Mouse (Mus musculus): Measurements from ENCODE around the gene Cnot1. TPM values are rescaled to one million over a fixed set of nuclear protein-coding genes. Genes with fewer than 3 reads are reported as not detected.

Gene Cnot1
- total and polyA plus RNA-seq, 3 experiments = 142 to 182 (median 146) TPM

DNA sequence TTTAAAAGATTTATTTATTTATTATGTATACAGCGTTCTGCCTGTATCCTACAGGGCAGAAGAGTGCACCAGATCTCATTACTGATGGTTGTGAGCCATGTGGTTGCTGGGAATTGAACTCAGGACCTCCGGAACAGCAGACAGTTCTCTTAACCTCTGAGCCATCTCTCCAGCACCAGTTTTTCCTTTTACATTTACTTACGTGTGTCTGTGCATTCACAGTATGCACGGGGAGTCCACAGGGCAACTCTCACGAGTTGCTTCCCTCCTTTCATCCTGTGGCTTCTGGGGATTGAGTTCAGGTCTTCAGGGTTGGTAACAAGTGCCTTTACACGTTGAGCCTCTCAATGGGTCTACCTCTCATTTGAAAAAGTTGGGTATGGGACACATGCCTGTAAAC lies 46.9 kb upstream of the Cnot1 start:
- peaks cover 3% of the 10 kb centered on the region; the same call in 1 of the 2 replicates for H3K79me2 ChIP-seq (replicated peaks; ENCODE audit: control insufficient read depth, extremely low read depth, insufficient read depth, poor library complexity, severe bottlenecking)
- no peaks in the 10 kb centered on the region for H3K9me3 ChIP-seq (replicated peaks; ENCODE audit: low read length)
- no peaks in the 10 kb centered on the region for H3K27me3 ChIP-seq (replicated peaks)
- H3K4me1 ChIP-seq (ENCODE audit: control insufficient read depth in 1 of 2, insufficient read depth in 2 of 2) = peaks cover 8 to 19% of the 10 kb centered on the region in 2 experiments
- peaks cover 8 to 13% of the 10 kb centered on the region in 2 experiments for H3K36me3 ChIP-seq (replicated peaks in 1 of 2; ENCODE audit: control insufficient read depth in 1 of 2, insufficient read depth in 1 of 2, low read length in 1 of 2)
- H3K27ac ChIP-seq (ENCODE audit: insufficient read depth, low read depth) = no peak overlapping the region
- no peak overlapping the region for H3K4me3 ChIP-seq (replicated peaks in 1 of 3; ENCODE audit: low read depth in 2 of 3, low read length in 2 of 3, poor library complexity in 1 of 3)
- in situ Hi-C loops (cut with MboI; ENCODE audit: low pct_ligation_motif_present, low pct_unique_long_range_greater_than_20kb, low sequenced_read_pairs) (no loop called here), dilution Hi-C loops (cut with MboI; ENCODE audit: extremely low pct_ligation_motif_present, extremely low pct_unique_long_range_greater_than_20kb, low sequenced_read_pairs) (no loop called here)
- peak; percentile 75; the same call in 1 of the 2 replicates for TF ChIP-seq TBP (conservative IDR thresholded peaks at IDR 0.05; ENCODE audit: low read depth, low read length)
- TF ChIP-seq CHD1 (IDR thresholded peaks at IDR 0.05; ENCODE audit: low read depth, low read length) = no peak
- H3K4me2 ChIP-seq (ENCODE audit: insufficient read depth, low read depth, poor library complexity, severe bottlenecking) = no peak overlapping the region
- no peak for DNase-seq (ENCODE audit: extremely low read depth)
- no peak overlapping the region for H3K9ac ChIP-seq (ENCODE audit: insufficient read depth, low read depth)

DNA sequence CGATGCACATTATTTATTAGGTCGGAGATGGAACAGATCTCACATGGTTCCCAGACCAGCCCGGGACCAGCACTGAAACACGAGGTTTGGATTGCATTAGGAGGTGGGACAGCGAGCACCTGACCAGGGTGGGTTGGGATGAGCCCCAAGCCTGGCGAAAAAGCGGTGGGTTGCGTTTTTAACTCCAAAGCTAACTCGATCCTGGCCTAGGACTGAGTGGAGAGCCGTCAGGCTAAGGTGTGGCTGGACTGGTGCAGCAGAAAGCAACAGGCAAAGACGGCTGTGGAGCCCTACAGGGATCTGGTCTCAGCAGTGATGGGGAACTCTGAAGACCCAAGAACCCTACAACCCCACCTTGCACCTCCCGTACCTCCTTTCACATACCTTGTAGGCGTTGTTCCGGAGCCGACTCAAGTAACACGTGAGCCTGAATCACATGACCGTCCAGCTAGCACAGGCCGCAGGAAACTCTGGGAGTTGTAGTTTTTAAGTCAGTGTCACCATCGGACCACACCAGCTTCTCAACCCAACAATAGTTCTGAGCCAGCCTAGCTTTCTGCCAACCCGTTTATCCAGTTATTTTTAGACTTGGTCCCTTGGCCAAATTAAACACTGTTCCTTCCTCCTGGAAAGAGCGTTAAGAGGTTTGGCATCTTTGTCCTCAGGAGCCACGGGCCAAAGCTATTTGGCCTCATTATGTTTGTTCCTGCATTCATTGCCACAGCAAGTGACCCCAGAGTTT lies 46.0 kb upstream of the Cnot1 start, which contains the start of gene Slc38a7:
TSS of gene Slc38a7 (minus strand) at position 438 of the 742 bp plus-strand sequence.
- H3K9ac ChIP-seq (ENCODE audit: insufficient read depth, low read depth) = peak within 1 kb of the TSS; percentile 84
- peak within 1 kb of the TSS; percentile 80 to 99 (median 88) for H3K4me3 ChIP-seq (replicated peaks in 1 of 3; ENCODE audit: low read depth in 2 of 3, low read length in 2 of 3, poor library complexity in 1 of 3)
- dilution Hi-C loops (cut with MboI; ENCODE audit: extremely low pct_ligation_motif_present, extremely low pct_unique_long_range_greater_than_20kb, low sequenced_read_pairs) (no loop called here), in situ Hi-C loops (cut with MboI; ENCODE audit: low pct_ligation_motif_present, low pct_unique_long_range_greater_than_20kb, low sequenced_read_pairs) (no loop called here)
- H3K9me3 ChIP-seq (replicated peaks; ENCODE audit: low read length) = no peaks in the 10 kb centered on the region
- H3K27ac ChIP-seq (ENCODE audit: insufficient read depth, low read depth) = peak within 1 kb of the TSS; percentile 85
- peak; percentile 92 for DNase-seq (ENCODE audit: extremely low read depth)
- peaks cover 10 to 26% of the 10 kb centered on the region in 2 experiments for H3K4me1 ChIP-seq (ENCODE audit: control insufficient read depth in 1 of 2, insufficient read depth in 2 of 2)
- H3K36me3 ChIP-seq (replicated peaks in 1 of 2; ENCODE audit: control insufficient read depth in 1 of 2, insufficient read depth in 1 of 2, low read length in 1 of 2) = peaks cover 14 to 22% of the 10 kb centered on the region in 2 experiments
- peak within 1 kb of the TSS; percentile 65 for H3K4me2 ChIP-seq (ENCODE audit: insufficient read depth, low read depth, poor library complexity, severe bottlenecking)
- H3K27me3 ChIP-seq (replicated peaks) = no peaks in the 10 kb centered on the region
- peaks cover 3% of the 10 kb centered on the region; the same call in 1 of the 2 replicates for H3K79me2 ChIP-seq (replicated peaks; ENCODE audit: control insufficient read depth, extremely low read depth, insufficient read depth, poor library complexity, severe bottlenecking)
- TF ChIP-seq CHD1 (IDR thresholded peaks at IDR 0.05; ENCODE audit: low read depth, low read length) = no peak; the same call in 1 of the 2 replicates
- TF ChIP-seq IRF4 (IDR thresholded peaks at IDR 0.05; ENCODE audit: low read depth, low read length) = peak; percentile 58; the same call in 1 of the 2 replicates
- no peak for TF ChIP-seq JUN (IDR thresholded peaks at IDR 0.05; ENCODE audit: insufficient read depth, low read depth, low read length)
- TF ChIP-seq POLR2A (IDR thresholded peaks at IDR 0.05; ENCODE audit: low read depth, low read length) = peak; percentile 67
- TF ChIP-seq ZNF384 (IDR thresholded peaks at IDR 0.05; ENCODE audit: low read depth, low read length) = no peak; the same call in 1 of the 2 replicates
- TF ChIP-seq SIN3A (IDR thresholded peaks at IDR 0.05; ENCODE audit: low read length) = peak; percentile 100
- TF ChIP-seq POLR2AphosphoS2 (IDR thresholded peaks at IDR 0.05; ENCODE audit: low read depth, low read length) = peak; percentile 43; the same call in 1 of the 2 replicates
- TF ChIP-seq BHLHE40 (IDR thresholded peaks at IDR 0.05; ENCODE audit: low read depth, low read length) = peak; percentile 98
- TF ChIP-seq TCF12 (IDR thresholded peaks at IDR 0.05; ENCODE audit: low read depth, low read length) = peak; percentile 76
- peak; percentile 72 for TF ChIP-seq MEF2A (IDR thresholded peaks at IDR 0.05; ENCODE audit: borderline replicate concordance, low read depth, low read length)
- TF ChIP-seq NELFE (IDR thresholded peaks at IDR 0.05; ENCODE audit: low read depth, low read length) = peak; percentile 88
- TF ChIP-seq GABPA (IDR thresholded peaks at IDR 0.05; ENCODE audit: insufficient replicate concordance, low read depth, low read length) = peak; percentile 66; the same call in 1 of the 2 replicates
- 0 out of 2 replicates have a peak, but pooled peaks have one; percentile 11 for TF ChIP-seq ZMIZ1 (IDR thresholded peaks at IDR 0.05; ENCODE audit: low read depth, low read length)
- no peak for TF ChIP-seq ZKSCAN1 (IDR thresholded peaks at IDR 0.05; ENCODE audit: borderline replicate concordance, low read depth, low read length)
- TF ChIP-seq USF1 (IDR thresholded peaks at IDR 0.05; ENCODE audit: low read depth, low read length) = peak; percentile 98
- peak; percentile 60 for TF ChIP-seq ETS1 (conservative IDR thresholded peaks at IDR 0.05; ENCODE audit: low read depth, low read length)
- no peak for TF ChIP-seq RAD21 (IDR thresholded peaks at IDR 0.05; ENCODE audit: low read depth, low read length)
- TF ChIP-seq SMC3 (IDR thresholded peaks at IDR 0.05; ENCODE audit: low read depth, low read length) = no peak
- no peak for TF ChIP-seq MAZ (IDR thresholded peaks at IDR 0.05; ENCODE audit: low read depth, low read length)
- TF ChIP-seq PAX5 (IDR thresholded peaks at IDR 0.05; ENCODE audit: low read length) = no peak
- peak; percentile 98 for TF ChIP-seq MXI1 (IDR thresholded peaks at IDR 0.05; ENCODE audit: low read depth, low read length)
- TF ChIP-seq MAX (IDR thresholded peaks at IDR 0.05; ENCODE audit: low read length) = peak; percentile 98
- TF ChIP-seq RCOR1 (conservative IDR thresholded peaks at IDR 0.05; ENCODE audit: low read depth, low read length) = peak; percentile 70; the same call in 1 of the 2 replicates
- peak; percentile 100 for TF ChIP-seq HCFC1 (IDR thresholded peaks at IDR 0.05; ENCODE audit: low read depth, low read length)
- peak; percentile 55 for TF ChIP-seq NRF1 (IDR thresholded peaks at IDR 0.05; ENCODE audit: low read depth, low read length)
- TF ChIP-seq E2F4 (IDR thresholded peaks at IDR 0.05; ENCODE audit: insufficient replicate concordance, low read depth, low read length) = no peak
- no peak for TF ChIP-seq UBTF (IDR thresholded peaks at IDR 0.05; ENCODE audit: low read depth, low read length)
- peak; percentile 48; the same call in 1 of the 2 replicates for TF ChIP-seq MAFK (IDR thresholded peaks at IDR 0.05; ENCODE audit: insufficient replicate concordance, low read length)
- no peak for TF ChIP-seq EP300 (IDR thresholded peaks at IDR 0.05; ENCODE audit: low read length)
